In genomic region chr11:68448356-68448755, GRCm38 (mm10) we compare ENCODE assay signal across 19 mouse cellular contexts. TPM values are rescaled to one million over a fixed set of nuclear protein-coding genes. Genes with fewer than 3 reads are reported as not detected.
"Had no signal": no experiment of that assay in that cellular context is flagged by ENCODE, and none has a peak within 500 bp of the region (broad histone marks: within the 10 kb centered on the region; RNA-seq: fewer than 3 reads in every experiment).

No protein-coding gene starts in this region.

- H3K4me3 ChIP-seq: megakaryocyte, embryonic 14.5 days; midbrain, embryonic 13.5 days; midbrain, embryonic 15.5 days; neural tube, embryonic 13.5 days; neural tube, embryonic 15.5 days; stomach, embryonic 15.5 days had no signal

- H3K27ac ChIP-seq: midbrain, embryonic 13.5 days; midbrain, embryonic 15.5 days; neural tube, embryonic 13.5 days; neural tube, embryonic 15.5 days; stomach, embryonic 15.5 days; stomach, postnatal 0 days had no signal

- H3K27me3 ChIP-seq: midbrain, embryonic 13.5 days; midbrain, embryonic 15.5 days; neural tube, embryonic 13.5 days; neural tube, embryonic 15.5 days; stomach, embryonic 15.5 days had no signal

- ATAC-seq: midbrain, embryonic 13.5 days; midbrain, embryonic 15.5 days had no signal

- DNase-seq: lung, adult 18-20 months; lung, embryonic 14.5 days; lung, postnatal 10 days; lung, postnatal 4 days; retina, postnatal 1 day; right cerebral cortex, adult 18-20 months; right cerebral cortex, postnatal 14 days; thymus, adult 2 months; thymus, postnatal 25 days; thymus, postnatal 4 days had no signal

- H3K36me3 ChIP-seq: midbrain, embryonic 13.5 days; midbrain, embryonic 15.5 days; neural tube, embryonic 13.5 days; neural tube, embryonic 15.5 days; stomach, embryonic 15.5 days had no signal

RNA-seq across cellular contexts. Expression of gene Ntn1, which starts 47.7 kb away (rescaled TPM):
- total RNA-seq: megakaryocyte progenitor cell, adult 5-6 weeks; monocyte, adult 5-6 weeks had no signal
